Mouse (Mus musculus): ENCODE data around the gene 1110017D15Rik. TPM values are rescaled to one million over a fixed set of nuclear protein-coding genes. Genes with fewer than 3 reads are reported as not detected.

The 1110017D15Rik gene
- total RNA-seq, 1 experiment, result not detected

DNA sequence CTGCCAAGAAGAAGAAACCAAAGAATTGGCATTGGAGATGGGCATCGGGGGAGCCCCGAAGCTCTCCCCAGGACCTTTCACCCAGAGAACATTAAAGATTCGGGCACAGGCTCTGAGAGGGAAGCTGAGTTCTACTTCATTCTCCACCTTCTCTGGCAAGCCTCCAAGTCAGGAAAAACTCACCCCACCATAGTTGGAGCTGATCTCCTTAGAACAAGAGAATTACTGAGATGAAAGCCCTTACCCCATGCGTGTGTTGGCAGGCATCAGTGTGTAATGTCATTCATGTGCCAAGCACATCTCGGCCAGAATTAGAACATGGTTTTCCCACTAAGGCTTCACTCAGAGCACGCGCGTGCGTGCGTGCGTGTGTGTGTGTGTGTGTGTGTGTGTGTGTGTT lies 21.3 kb downstream of the 1110017D15Rik start:
- no peaks in the 10 kb centered on the region for H3K36me3 ChIP-seq (ENCODE audit: control insufficient read depth, insufficient read depth, low read length, poor library complexity, severe bottlenecking)
- H3K4me1 ChIP-seq (ENCODE audit: control insufficient read depth in 2 of 2, insufficient read depth in 2 of 2, low read length in 2 of 2, poor library complexity in 1 of 2), result peaks cover 0 to 11% of the 10 kb centered on the region in 2 experiments; a peak in 2 of 4 replicates

DNA sequence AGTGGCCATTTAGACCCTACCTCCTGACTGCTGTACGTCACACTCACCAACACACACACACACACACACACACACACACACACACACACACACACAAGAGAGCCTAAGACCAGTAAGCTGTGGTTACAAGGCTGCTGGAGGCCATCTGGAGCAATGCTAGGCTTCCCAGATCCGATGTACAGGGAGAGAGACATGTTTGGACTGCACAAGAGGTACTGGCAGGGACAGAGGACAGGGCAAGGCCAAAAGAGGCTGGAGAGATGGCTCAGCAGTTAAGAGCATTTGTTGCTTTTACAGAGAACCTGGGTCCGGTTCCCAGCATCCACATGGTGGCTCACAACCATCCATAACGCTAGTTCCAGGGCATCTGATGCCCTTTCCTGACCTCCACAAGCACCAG lies 22.1 kb downstream of the 1110017D15Rik start:
- in situ Hi-C loops (cut with MboI; ENCODE audit: low sequenced_read_pairs in 2 of 2, unreplicated experiment in 2 of 2), result no loop called here
- no peak for DNase-seq (ENCODE audit: low read depth, low spot score)
- H3K4me3 ChIP-seq (ENCODE audit: insufficient read depth in 1 of 2, low read depth in 1 of 2, low read length in 2 of 2, poor library complexity in 1 of 2, severe bottlenecking in 1 of 2), result no peak overlapping the region
- no peak overlapping the region for H3K27ac ChIP-seq (ENCODE audit: insufficient read depth, low read depth, low read length, poor library complexity, severe bottlenecking)
- no peak overlapping the region for H3K9ac ChIP-seq (ENCODE audit: insufficient read depth, low read depth, low read length, poor library complexity, severe bottlenecking)
- peaks cover 0 to 11% of the 10 kb centered on the region in 2 experiments; a peak in 2 of 4 replicates for H3K4me1 ChIP-seq (ENCODE audit: control insufficient read depth in 2 of 2, insufficient read depth in 2 of 2, low read length in 2 of 2, poor library complexity in 1 of 2)
- H3K36me3 ChIP-seq (ENCODE audit: control insufficient read depth, insufficient read depth, low read length, poor library complexity, severe bottlenecking), result no peaks in the 10 kb centered on the region
- H3K9me3 ChIP-seq (ENCODE audit: control insufficient read depth, insufficient read depth, low read depth, low read length), result no peaks in the 10 kb centered on the region
- TF ChIP-seq HCFC1 (IDR thresholded peaks at IDR 0.05; ENCODE audit: borderline replicate concordance, insufficient read depth, low read length) (no peak), CHD2 (IDR thresholded peaks at IDR 0.05; ENCODE audit: low read depth, low read length) (no peak), ZC3H11A (IDR thresholded peaks at IDR 0.05; ENCODE audit: borderline replicate concordance, low read depth, low read length) (no peak), MAFK (IDR thresholded peaks at IDR 0.05; ENCODE audit: insufficient read depth, low read depth, low read length) (no peak), ZNF384 (IDR thresholded peaks at IDR 0.05; ENCODE audit: low read depth, low read length) (no peak)

More for the DNA sequence above, 21.3 kb downstream of the 1110017D15Rik start:
- H3K27ac ChIP-seq (ENCODE audit: insufficient read depth, low read depth, low read length, poor library complexity, severe bottlenecking), result no peak overlapping the region
- in situ Hi-C loops (cut with MboI; ENCODE audit: low sequenced_read_pairs in 2 of 2, unreplicated experiment in 2 of 2), result no loop called here
- H3K9me3 ChIP-seq (ENCODE audit: control insufficient read depth, insufficient read depth, low read depth, low read length), result no peaks in the 10 kb centered on the region
- TF ChIP-seq ZC3H11A (IDR thresholded peaks at IDR 0.05; ENCODE audit: borderline replicate concordance, low read depth, low read length) (no peak), MAFK (IDR thresholded peaks at IDR 0.05; ENCODE audit: insufficient read depth, low read depth, low read length) (no peak), ZNF384 (IDR thresholded peaks at IDR 0.05; ENCODE audit: low read depth, low read length) (no peak), CHD2 (IDR thresholded peaks at IDR 0.05; ENCODE audit: low read depth, low read length) (no peak), HCFC1 (IDR thresholded peaks at IDR 0.05; ENCODE audit: borderline replicate concordance, insufficient read depth, low read length) (no peak)
- H3K4me3 ChIP-seq (ENCODE audit: insufficient read depth in 1 of 2, low read depth in 1 of 2, low read length in 2 of 2, poor library complexity in 1 of 2, severe bottlenecking in 1 of 2), result no peak overlapping the region
- H3K9ac ChIP-seq (ENCODE audit: insufficient read depth, low read depth, low read length, poor library complexity, severe bottlenecking), result no peak overlapping the region
- DNase-seq (ENCODE audit: low read depth, low spot score), result no peak

DNA sequence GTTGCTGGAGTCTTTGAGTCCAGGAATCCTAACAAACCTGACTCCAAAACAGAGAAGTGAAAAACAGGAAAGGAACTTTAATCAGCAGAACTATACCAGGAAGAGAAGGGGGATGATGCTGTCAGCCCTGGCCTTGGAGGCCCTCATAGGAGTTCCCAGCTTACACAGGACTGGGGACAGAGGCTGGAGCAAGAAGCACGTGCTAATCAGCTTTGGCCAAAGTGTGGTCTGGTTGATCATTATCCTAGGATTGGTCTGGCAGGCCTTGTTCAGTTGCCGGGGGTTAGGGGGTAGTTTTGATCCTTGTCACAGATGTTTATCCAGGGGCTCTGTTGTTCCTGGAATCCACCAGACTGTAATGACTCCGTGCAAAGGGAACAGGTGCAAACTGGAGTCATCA lies 22.8 kb downstream of the 1110017D15Rik start:
- in situ Hi-C loops (cut with MboI; ENCODE audit: low sequenced_read_pairs in 2 of 2, unreplicated experiment in 2 of 2), result no loop called here
- no peak overlapping the region for H3K4me3 ChIP-seq (ENCODE audit: insufficient read depth in 1 of 2, low read depth in 1 of 2, low read length in 2 of 2, poor library complexity in 1 of 2, severe bottlenecking in 1 of 2)
- no peaks in the 10 kb centered on the region for H3K36me3 ChIP-seq (ENCODE audit: control insufficient read depth, insufficient read depth, low read length, poor library complexity, severe bottlenecking)
- TF ChIP-seq ZC3H11A (IDR thresholded peaks at IDR 0.05; ENCODE audit: borderline replicate concordance, low read depth, low read length) (no peak), MAFK (IDR thresholded peaks at IDR 0.05; ENCODE audit: insufficient read depth, low read depth, low read length) (no peak), HCFC1 (IDR thresholded peaks at IDR 0.05; ENCODE audit: borderline replicate concordance, insufficient read depth, low read length) (no peak), ZNF384 (IDR thresholded peaks at IDR 0.05; ENCODE audit: low read depth, low read length) (no peak), CHD2 (IDR thresholded peaks at IDR 0.05; ENCODE audit: low read depth, low read length) (no peak)
- no peak overlapping the region for H3K9ac ChIP-seq (ENCODE audit: insufficient read depth, low read depth, low read length, poor library complexity, severe bottlenecking)
- no peaks in the 10 kb centered on the region for H3K9me3 ChIP-seq (ENCODE audit: control insufficient read depth, insufficient read depth, low read depth, low read length)
- H3K4me1 ChIP-seq (ENCODE audit: control insufficient read depth in 2 of 2, insufficient read depth in 2 of 2, low read length in 2 of 2, poor library complexity in 1 of 2), result peaks cover 0 to 11% of the 10 kb centered on the region in 2 experiments; a peak in 1 of 4 replicates
- no peak overlapping the region for H3K27ac ChIP-seq (ENCODE audit: insufficient read depth, low read depth, low read length, poor library complexity, severe bottlenecking)
- DNase-seq (ENCODE audit: low read depth, low spot score), result no peak

DNA sequence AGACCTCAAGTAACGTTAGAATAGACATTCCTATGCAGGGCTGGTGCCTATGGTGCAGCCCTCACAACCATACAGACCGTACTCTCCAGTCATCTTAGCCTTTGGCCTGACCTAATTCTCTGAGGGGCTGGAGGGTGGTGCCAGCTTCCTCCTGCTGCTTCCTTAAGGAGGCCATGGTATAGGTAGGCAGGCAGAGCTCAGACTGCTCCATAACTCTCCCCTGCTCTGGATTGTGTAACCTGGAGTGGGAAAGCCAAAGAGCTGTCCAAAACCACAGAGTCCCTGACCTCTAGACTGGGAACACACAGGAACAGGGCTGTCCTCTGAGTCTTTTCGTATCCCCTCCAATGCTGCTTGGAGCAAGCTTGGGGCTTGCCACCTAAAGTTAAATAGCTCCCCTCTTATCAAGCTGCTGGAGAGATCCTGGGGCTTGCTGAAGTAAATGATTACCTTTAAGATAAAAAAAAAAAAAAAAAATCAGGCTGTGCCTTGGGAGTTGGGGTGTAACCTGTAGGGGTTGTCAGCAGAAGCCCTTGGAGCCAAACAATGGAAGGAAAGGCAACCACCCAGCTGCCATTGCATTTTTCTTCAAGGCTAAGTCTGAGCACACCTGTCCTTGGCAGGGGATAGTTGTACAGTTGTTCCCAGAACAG lies 23.5 kb downstream of the 1110017D15Rik start:
- Histone ChIP-seq H3K27ac (ENCODE audit: insufficient read depth, low read depth, low read length, poor library complexity, severe bottlenecking) (no peak overlapping the region), H3K9me3 (ENCODE audit: control insufficient read depth, insufficient read depth, low read depth, low read length) (no peaks in the 10 kb centered on the region), H3K36me3 (ENCODE audit: control insufficient read depth, insufficient read depth, low read length, poor library complexity, severe bottlenecking) (no peaks in the 10 kb centered on the region), H3K4me3 (ENCODE audit: insufficient read depth in 1 of 2, low read depth in 1 of 2, low read length in 2 of 2, poor library complexity in 1 of 2, severe bottlenecking in 1 of 2) (no peak overlapping the region), H3K4me1 (ENCODE audit: control insufficient read depth in 2 of 2, insufficient read depth in 2 of 2, low read length in 2 of 2, poor library complexity in 1 of 2) (peaks cover 0 to 7% of the 10 kb centered on the region in 2 experiments; a peak in 1 of 4 replicates), H3K9ac (ENCODE audit: insufficient read depth, low read depth, low read length, poor library complexity, severe bottlenecking) (no peak overlapping the region)
- in situ Hi-C loops (cut with MboI; ENCODE audit: low sequenced_read_pairs in 2 of 2, unreplicated experiment in 2 of 2), result no loop called here
- DNase-seq (ENCODE audit: low read depth, low spot score), result no peak
- TF ChIP-seq HCFC1 (IDR thresholded peaks at IDR 0.05; ENCODE audit: borderline replicate concordance, insufficient read depth, low read length) (no peak), CHD2 (IDR thresholded peaks at IDR 0.05; ENCODE audit: low read depth, low read length) (no peak), ZNF384 (IDR thresholded peaks at IDR 0.05; ENCODE audit: low read depth, low read length) (0 out of 2 replicates have a peak, but pooled peaks have one; percentile 10)
